Mouse (Mus musculus) limb, embryonic 10.5 days (tissue): ENCODE measurements around the gene Ranbp10. TPM values are rescaled to one million over a fixed set of nuclear protein-coding genes. Genes with fewer than 3 reads are reported as not detected.

Experiments used
- DNase-seq: peaks from one replicate; pipeline ENCODE4 v3.0.0-alpha.2; 2017; ENCODE audit warnings: low spot score
- H3K27ac ChIP-seq: fragments of 300-500 bp; sonication (generic); 2 replicates; pipeline ENCODE4 v1.5.1; 2016; ENCODE audit warnings: mild to moderate bottlenecking
- H3K27me3 ChIP-seq: fragments of 300-500 bp; sonication (generic); 2 replicates; pipeline ENCODE4 v1.6.1; 2016; ENCODE audit warnings: low read depth, mild to moderate bottlenecking; ENCODE audit not compliant: poor library complexity, severe bottlenecking
- H3K36me3 ChIP-seq: fragments of 300-500 bp; sonication (generic); 2 replicates; pipeline ENCODE4 v1.6.1; 2016; ENCODE audit warnings: mild to moderate bottlenecking, moderate library complexity
- H3K4me1 ChIP-seq: fragments of 300-500 bp; sonication (generic); 2 replicates; pipeline ENCODE4 v1.6.1; 2016
- H3K4me3 ChIP-seq: fragments of 300-500 bp; sonication (generic); 2 replicates; pipeline ENCODE4 v1.5.1; 2016; ENCODE audit warnings: mild to moderate bottlenecking, moderate library complexity
- H3K9me3 ChIP-seq: fragments of 300-500 bp; sonication (generic); replicated peaks from 2 replicates; pipeline ENCODE4 v1.6.1; 2016; ENCODE audit warnings: mild to moderate bottlenecking
- WGBS: fragments of 180-500 bp; shearing (Covaris S2); methylation state at CpG from one replicate; pipeline ENCODE4 v1.1.7; 2016; 5-methylcytosine and 5-hydroxymethylcytosine counted together
- polyA plus RNA-seq: library from polyadenylated mRNA; unstranded; fragments of >200 nt; fragmentation: Nextera tagmentation; extraction: Ambion mirVana; gene quantifications from 2 replicates; pipeline ENCODE4 v1.2.1, GENCODE M21; 2016

Ranbp10 gene
- 11.5 and 14.9 TPM in 2 replicates for polyA plus RNA-seq

DNA sequence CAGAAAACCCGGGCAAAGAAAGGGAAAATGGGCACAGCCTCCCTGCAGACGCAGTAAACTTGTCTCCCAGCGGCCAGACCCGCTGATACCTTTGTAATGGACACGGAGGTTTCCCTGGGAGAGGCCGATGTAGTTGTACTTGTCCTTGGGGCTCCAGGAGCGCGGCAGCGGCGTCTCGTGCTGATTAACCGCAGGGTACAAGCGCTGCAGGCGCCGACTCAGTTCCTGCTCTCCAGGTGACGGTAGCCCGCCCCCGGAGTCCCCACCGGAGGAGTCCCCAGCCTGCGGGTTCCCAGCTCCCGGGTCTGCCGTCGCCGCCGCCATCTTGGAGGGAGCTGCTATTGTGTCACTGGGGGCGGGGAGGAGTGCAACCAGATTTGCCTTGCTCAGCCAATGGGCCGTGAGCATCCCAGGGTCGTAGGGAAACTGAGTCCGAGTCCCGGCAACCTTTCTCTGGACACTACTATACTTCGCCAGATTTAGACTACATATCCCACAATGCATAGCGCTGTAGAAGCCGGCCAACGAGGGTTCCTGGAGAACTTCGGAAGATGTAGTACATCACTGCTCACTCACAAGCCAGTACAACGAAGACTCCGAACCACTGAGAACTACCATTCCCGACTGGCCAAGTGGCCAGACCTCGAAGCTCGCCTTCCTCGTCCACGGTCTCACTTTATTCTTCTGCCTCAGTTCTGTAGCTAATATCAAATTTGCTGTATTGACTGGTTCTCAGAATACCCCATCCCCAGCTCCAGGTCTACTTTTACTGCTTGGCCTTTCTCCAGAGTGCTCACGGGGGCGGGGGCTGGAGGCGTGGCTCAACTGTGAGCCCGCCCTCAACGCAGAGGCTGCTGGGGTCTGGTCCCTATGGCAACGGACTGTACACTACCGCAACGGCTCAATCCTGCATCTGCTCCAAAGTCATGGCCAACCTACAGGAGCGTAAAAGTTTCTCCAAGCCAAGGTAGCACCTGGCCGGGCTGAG, at the start of gene Ranbp10, which contains the start of gene Tsnaxip1:
Gene Ranbp10 (minus strand): TSS at position 490 of the 988 bp plus-strand sequence.
Gene Tsnaxip1 (plus strand): TSS at position 871 of the 988 bp plus-strand sequence.
- no peaks in the 10 kb centered on the region for H3K9me3 ChIP-seq
- under 1% methylated on average over 52 of the region's 52 CpGs for WGBS

DNA sequence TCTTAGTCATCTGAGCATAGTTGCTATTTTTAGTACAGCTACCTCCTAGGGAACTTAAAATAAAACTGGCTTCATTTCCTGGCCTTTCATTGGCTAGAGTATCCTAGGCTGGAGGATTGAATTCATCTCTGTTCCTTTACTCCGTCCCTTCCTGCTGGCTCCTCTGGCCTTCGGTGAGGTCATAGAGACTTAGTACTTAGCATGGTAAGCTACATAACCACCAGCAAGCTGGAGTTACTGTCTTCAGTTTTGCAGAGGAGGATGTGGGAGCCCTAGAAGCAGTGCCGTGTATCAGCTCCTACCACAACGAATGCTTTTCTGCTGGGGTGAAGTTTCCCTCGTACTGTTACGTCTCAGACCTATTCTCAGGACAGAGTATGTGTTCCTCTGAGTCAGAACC, 47.2 kb upstream of the Ranbp10 start:
- peaks cover 96% of the 10 kb centered on the region for H3K36me3 ChIP-seq
- H3K9me3 ChIP-seq = no peaks in the 10 kb centered on the region

More for the DNA sequence above, at the start of gene Ranbp10, which contains the start of gene Tsnaxip1:
- H3K27ac ChIP-seq = peak within 1 kb of the TSS; percentile 90
- H3K36me3 ChIP-seq = peaks cover 36% of the 10 kb centered on the region
- H3K27me3 ChIP-seq = no peaks in the 10 kb centered on the region
- peak within 1 kb of the TSS; percentile 82 for H3K4me3 ChIP-seq
- DNase-seq = peak; percentile 93
- H3K4me1 ChIP-seq = peaks cover 16% of the 10 kb centered on the region

DNA sequence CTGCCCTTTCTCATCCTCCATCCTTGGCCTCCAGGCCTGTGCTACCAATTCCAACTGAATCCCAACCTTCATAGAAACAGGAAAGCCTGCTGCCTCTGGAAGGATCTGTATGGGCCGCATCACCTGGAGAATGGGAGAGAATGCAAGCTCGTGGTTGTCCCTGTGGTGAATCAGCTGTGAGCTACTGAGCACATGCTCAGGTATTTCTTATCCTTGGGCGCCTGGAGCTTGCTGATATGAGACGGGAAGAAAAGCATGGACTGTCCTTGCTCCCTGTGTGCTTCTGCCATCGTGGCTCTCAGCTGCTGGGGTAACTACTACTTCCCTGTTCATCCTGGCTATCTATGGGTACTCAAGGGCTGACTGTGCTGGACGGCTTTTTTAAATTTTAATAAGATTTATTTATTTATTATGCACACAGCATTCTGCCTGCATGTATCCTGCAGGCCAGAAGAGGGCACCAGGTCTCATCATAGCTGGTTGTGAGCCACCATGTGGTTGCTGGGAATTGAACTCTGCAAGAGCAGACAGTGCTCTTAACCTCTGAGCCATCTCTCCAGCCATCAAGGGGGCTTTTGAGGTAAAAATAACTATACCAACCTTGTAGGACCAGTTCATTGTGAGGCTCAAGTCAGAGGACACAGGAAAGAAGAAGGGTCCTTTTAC, 39.3 kb upstream of the Ranbp10 start:
- 91% methylated on average over 6 of the region's 6 CpGs for WGBS
- H3K36me3 ChIP-seq = peaks cover 91% of the 10 kb centered on the region
- no peaks in the 10 kb centered on the region for H3K9me3 ChIP-seq
- H3K4me1 ChIP-seq = peaks cover 11% of the 10 kb centered on the region
- no peaks in the 10 kb centered on the region for H3K27me3 ChIP-seq
- no peak overlapping the region for H3K4me3 ChIP-seq
- no peak overlapping the region for H3K27ac ChIP-seq
- no peak for DNase-seq

More for the DNA sequence above, 47.2 kb upstream of the Ranbp10 start:
- 92% methylated on average over 6 of the region's 6 CpGs for WGBS
- no peak for DNase-seq
- Histone ChIP-seq H3K27me3 (no peaks in the 10 kb centered on the region), H3K4me3 (no peak overlapping the region), H3K4me1 (no peaks in the 10 kb centered on the region), H3K27ac (no peak overlapping the region)

DNA sequence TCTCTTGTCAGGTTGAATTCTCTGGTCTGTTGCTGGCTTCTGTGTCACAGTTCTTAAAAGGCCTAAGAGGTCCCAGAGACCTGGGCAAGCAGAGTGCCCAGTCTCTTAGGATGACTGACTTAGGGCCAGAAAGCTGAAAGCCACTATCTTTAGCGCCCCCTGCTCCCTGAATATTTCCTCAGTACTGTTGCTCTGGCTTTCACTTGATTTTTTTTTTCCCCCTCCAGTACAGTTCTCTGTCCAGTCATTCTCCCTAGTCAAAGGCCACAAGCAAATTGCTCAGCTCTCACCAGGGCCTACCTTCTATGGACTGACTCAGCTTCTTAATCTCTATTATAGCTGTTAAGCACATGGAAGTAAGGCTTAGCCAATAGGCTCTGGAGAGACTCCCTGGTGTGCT, 34.8 kb upstream of the Ranbp10 start:
- Histone ChIP-seq H3K27me3 (no peaks in the 10 kb centered on the region), H3K27ac (peak overlapping the region; percentile 96; the same call in 1 of the 2 replicates), H3K4me1 (peaks cover 44% of the 10 kb centered on the region), H3K36me3 (peaks cover 64% of the 10 kb centered on the region), H3K4me3 (peak overlapping the region; percentile 86), H3K9me3 (no peaks in the 10 kb centered on the region)
- no peak for DNase-seq
- WGBS = 14% methylated on average over 1 of the region's 1 CpGs

DNA sequence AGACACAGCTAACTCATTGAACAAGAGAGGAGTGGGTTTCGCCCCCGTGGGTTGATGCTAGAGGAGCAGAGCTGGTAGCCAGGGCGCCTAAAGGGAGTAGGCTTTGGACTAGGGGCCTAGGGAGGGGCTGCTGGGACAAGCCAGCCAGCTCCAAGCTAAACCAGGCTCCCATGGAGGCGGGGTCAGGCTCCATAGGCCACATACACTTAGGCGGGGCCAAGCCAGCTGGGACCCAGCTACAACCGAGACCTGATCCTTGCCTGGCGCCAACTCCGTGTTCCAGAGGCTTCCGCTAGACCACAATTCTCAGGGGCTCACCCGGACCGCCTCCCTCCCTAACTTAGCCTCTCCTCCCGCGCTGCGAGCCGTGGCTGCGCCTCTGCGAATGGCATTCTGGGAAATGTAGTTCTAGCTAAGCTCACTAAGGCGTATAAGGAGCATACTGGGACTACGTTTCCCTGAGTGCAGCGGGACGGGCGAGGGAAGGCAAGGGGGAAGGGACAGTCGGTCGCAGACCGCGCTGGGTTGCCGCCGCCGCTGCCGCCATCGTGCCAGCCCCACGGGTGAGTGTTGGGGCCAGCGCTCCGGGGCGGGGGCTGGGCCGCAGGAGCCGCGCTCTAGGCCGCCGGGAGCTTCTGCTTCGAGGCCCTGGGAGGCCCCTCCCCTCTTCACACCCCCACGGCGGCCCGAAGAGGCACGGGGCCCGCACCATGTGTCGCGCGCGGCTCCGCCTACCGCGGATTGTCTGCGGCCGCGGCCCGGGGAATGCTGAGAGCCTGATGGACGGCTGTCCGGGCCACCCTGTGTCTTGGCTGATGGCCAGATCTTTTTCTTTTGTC, 33.2 kb upstream of the Ranbp10 start, which contains the start of gene Nutf2:
Gene Nutf2 (plus strand): TSS at position 438 of the 839 bp plus-strand sequence.
- peaks cover 60% of the 10 kb centered on the region for H3K4me1 ChIP-seq
- peak within 1 kb of the TSS; percentile 86 for H3K4me3 ChIP-seq
- DNase-seq = peak; percentile 95
- H3K27me3 ChIP-seq = no peaks in the 10 kb centered on the region
- peak within 1 kb of the TSS; percentile 96 for H3K27ac ChIP-seq
- under 1% methylated on average over 59 of the region's 59 CpGs for WGBS
- H3K36me3 ChIP-seq = peaks cover 48% of the 10 kb centered on the region
- no peaks in the 10 kb centered on the region for H3K9me3 ChIP-seq

DNA sequence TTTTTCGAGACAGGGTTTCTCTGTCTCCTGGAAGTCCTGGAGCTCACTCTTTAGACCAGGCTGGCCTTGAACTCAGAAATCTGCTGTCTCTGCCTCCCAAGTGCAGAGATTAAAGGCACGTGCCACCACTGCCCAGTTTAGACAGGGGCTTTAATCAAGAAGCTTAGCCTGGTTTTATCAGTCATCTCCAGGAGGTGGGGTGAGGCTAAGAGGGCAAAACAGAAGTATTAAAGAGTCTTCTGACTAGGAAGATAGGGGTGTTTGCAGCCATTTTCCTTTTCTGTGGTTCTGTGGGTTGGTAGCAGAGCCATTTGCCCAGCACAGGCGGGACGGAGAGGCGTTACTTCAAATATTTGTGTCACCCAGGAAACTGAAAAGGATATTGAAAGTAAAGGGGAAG, 32.2 kb upstream of the Ranbp10 start:
- 72% methylated on average over 5 of the region's 5 CpGs for WGBS
- Histone ChIP-seq H3K4me3 (peak overlapping the region; percentile 13; the same call in 1 of the 2 replicates), H3K4me1 (peaks cover 60% of the 10 kb centered on the region)

DNA sequence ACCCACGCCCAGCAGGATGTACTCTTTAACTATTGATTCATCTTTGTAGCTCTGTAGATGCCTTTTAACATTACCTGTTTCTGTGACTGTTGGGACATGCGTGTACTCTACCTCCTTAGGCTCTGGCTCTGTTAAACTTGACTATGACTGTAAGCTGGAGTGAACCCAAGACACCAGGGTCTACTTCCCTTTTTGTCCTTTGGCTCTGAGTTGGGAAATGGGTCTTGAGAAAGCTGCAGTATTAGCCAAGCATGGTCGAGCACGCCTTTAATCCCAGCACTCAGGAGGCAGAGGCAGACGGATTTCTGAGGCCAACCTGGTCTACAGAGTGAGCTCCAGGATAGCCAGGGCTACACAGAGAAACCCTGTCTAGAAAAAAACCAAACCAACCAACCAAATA, 31.3 kb upstream of the Ranbp10 start:
- peaks cover 60% of the 10 kb centered on the region for H3K4me1 ChIP-seq
- WGBS = 93% methylated on average over 5 of the region's 5 CpGs

More for the DNA sequence above, 32.2 kb upstream of the Ranbp10 start:
- no peak for DNase-seq
- Histone ChIP-seq H3K9me3 (no peaks in the 10 kb centered on the region), H3K36me3 (peaks cover 40% of the 10 kb centered on the region), H3K27ac (peak overlapping the region; percentile 96), H3K27me3 (no peaks in the 10 kb centered on the region)

DNA sequence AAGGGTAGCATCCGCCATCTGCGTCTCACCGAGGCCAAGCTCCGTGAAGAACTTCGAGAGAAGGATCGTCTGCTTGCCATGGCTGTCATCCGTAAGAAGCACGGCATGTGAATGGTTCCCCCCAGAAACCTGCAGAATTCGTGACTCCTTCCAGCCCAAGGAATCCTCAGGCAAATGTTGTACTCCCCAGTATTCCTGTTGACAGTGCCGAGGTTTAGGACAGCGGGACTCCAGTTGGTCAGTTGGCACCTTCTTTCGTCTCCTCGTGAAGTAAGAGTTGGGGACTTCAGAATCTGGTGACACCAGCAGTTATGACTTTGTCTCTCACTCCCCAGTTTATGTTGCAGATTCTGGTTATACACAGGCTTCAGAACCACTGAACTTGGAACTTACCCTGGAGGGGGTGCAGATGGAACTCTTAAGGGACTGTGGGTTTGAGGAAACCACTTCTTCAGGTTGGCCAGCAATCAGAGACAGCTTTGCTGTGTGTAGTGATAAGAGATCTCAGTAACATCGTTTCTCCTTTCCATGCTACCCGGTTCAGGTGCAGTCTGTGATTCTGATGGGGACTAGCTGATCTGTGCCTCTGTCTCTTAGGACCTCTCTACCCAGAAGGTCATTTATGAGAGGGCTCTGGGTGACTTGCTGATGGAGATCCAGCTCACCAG, 29.2 kb upstream of the Ranbp10 start:
- no peak for DNase-seq
- Histone ChIP-seq H3K27ac (peak overlapping the region; percentile 96), H3K9me3 (no peaks in the 10 kb centered on the region), H3K27me3 (no peaks in the 10 kb centered on the region), H3K4me3 (peak overlapping the region; percentile 67), H3K4me1 (peaks cover 47% of the 10 kb centered on the region), H3K36me3 (peaks cover 18% of the 10 kb centered on the region)
- 29% methylated on average over 15 of the region's 15 CpGs for WGBS

More for the DNA sequence above, 31.3 kb upstream of the Ranbp10 start:
- no peaks in the 10 kb centered on the region for H3K27me3 ChIP-seq
- 0 out of 2 replicates have a peak overlapping the region, but pooled peaks have one; percentile 26 for H3K4me3 ChIP-seq
- peaks cover 31% of the 10 kb centered on the region for H3K36me3 ChIP-seq
- H3K9me3 ChIP-seq = no peaks in the 10 kb centered on the region
- no peak overlapping the region for H3K27ac ChIP-seq
- DNase-seq = no peak

DNA sequence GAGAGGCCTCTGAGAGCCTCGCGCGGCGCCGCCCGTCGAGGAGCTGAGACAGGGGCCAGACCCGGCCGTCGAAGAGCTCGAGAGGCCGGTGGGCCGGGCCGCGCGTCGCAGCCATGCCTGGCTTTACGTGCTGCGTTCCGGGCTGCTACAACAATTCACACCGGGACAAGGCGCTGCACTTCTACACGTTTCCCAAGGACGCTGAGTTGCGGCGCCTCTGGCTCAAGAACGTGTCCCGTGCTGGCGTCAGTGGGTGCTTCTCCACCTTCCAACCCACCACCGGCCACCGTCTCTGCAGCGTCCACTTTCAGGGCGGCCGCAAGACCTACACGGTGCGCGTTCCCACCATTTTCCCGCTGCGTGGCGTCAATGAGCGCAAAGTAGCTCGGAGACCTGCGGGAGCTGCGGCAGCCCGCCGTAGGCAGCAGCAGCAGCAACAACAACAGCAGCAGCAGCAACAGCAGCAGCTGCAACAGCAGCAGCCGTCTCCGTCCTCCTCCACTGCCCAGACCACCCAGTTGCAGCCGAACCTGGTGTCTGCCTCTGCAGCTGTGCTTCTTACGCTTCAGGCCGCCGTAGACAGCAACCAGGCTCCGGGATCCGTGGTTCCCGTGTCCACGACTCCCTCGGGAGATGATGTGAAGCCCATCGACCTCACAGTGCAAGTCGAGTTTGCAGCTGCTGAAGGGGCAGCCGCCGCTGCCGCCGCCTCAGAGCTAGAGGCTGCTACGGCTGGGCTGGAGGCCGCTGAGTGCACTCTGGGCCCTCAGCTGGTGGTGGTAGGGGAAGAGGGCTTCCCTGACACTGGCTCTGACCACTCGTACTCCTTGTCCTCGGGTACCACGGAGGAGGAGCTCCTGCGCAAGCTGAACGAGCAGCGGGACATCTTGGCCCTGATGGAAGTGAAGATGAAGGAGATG, 28.4 kb upstream of the Ranbp10 start:
- Histone ChIP-seq H3K4me3 (peak overlapping the region; percentile 67), H3K27me3 (no peaks in the 10 kb centered on the region), H3K4me1 (peaks cover 51% of the 10 kb centered on the region), H3K36me3 (peaks cover 18% of the 10 kb centered on the region), H3K9me3 (no peaks in the 10 kb centered on the region), H3K27ac (peak overlapping the region; percentile 96)
- DNase-seq = no peak
- under 1% methylated on average over 71 of the region's 71 CpGs for WGBS

DNA sequence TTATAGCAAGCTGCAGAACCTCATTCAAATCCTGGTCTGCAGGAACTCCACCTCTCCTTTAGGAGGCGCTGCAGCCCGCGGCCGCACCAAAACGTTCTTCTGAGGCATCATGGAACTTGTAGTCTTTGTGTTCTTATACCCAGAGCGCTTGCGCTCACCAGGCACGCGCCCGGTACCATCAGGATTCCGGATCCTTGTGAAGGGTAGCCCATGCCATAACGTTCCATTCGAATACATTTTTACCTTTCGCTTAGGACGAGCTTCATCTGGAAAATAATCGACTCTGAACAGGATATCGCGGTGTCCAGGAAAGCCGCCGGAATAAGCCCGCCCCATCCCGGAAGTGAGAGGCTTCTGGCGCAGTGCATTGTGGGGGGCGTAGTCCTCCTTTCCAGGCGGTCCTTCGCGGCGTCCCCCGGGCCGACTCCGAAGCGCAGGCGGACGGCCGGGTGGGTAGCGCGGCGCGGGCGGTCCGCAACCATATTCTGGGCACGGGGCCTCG, 27.6 kb upstream of the Ranbp10 start, which contains the start of gene Thap11:
Gene Thap11 (plus strand): TSS at position 418 of the 502 bp plus-strand sequence.
- Histone ChIP-seq H3K4me1 (peaks cover 50% of the 10 kb centered on the region), H3K27me3 (no peaks in the 10 kb centered on the region), H3K36me3 (peaks cover 20% of the 10 kb centered on the region), H3K27ac (peak within 1 kb of the TSS; percentile 96), H3K9me3 (no peaks in the 10 kb centered on the region), H3K4me3 (peak within 1 kb of the TSS; percentile 67)
- DNase-seq = peak; percentile 96
- under 1% methylated on average over 43 of the region's 43 CpGs for WGBS
